Comparison of ENCODE assay signal across 28 mouse cellular contexts in the genomic region with DNA sequence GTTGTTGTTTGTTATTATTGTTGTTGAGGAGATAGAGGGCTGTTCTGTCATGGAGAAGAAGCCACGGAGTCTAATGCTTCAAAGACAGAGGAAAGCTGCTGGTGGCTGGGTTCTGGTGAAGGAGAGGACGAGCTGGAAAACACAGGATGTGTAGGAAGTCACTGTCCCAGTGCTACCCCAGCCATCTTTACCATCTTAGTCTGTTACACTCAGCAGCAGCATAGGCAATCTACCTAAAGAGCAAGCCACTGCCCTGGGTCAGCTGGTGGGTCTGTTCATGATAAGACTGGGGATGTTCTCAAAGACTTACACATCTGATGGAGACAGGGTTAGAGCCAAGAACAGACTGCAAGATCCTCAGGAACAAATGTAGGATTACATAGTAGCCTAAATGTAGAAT. TPM values are rescaled to one million over a fixed set of nuclear protein-coding genes. Genes with fewer than 3 reads are reported as not detected.
"Had no signal": no experiment of that assay in that cellular context is flagged by ENCODE, and none has a peak within 500 bp of the region (broad histone marks: within the 10 kb centered on the region; RNA-seq: fewer than 3 reads in every experiment).

No protein-coding gene starts in this region.

- H3K27ac ChIP-seq: kidney, embryonic 15.5 days; left cerebral cortex, adult 2 months; limb, embryonic 15.5 days; liver, embryonic 12.5 days; macrophage; midbrain, embryonic 13.5 days; neural tube, embryonic 12.5 days; neural tube, embryonic 15.5 days had no signal

- H3K4me3 ChIP-seq: kidney, embryonic 15.5 days; left cerebral cortex, adult 2 months; limb, embryonic 12.5 days; limb, embryonic 15.5 days; liver, embryonic 12.5 days; midbrain, embryonic 10.5 days; midbrain, embryonic 13.5 days; neural tube, embryonic 12.5 days; neural tube, embryonic 15.5 days had no signal

- H3K9me3 ChIP-seq: kidney, embryonic 15.5 days; limb, embryonic 12.5 days; limb, embryonic 15.5 days; liver, embryonic 12.5 days; midbrain, embryonic 10.5 days; midbrain, embryonic 13.5 days; neural tube, embryonic 12.5 days; neural tube, embryonic 15.5 days had no signal

- H3K36me3 ChIP-seq: kidney, embryonic 15.5 days; limb, embryonic 12.5 days; limb, embryonic 15.5 days; liver, embryonic 12.5 days; midbrain, embryonic 10.5 days; midbrain, embryonic 13.5 days; neural tube, embryonic 12.5 days; neural tube, embryonic 15.5 days had no signal

- H3K4me2 ChIP-seq: kidney, embryonic 15.5 days; limb, embryonic 12.5 days; limb, embryonic 15.5 days; liver, embryonic 12.5 days; midbrain, embryonic 13.5 days; neural tube, embryonic 12.5 days; neural tube, embryonic 15.5 days had no signal

- H3K27me3 ChIP-seq: kidney, embryonic 15.5 days; limb, embryonic 12.5 days; limb, embryonic 15.5 days; liver, embryonic 12.5 days; midbrain, embryonic 13.5 days; neural tube, embryonic 12.5 days; neural tube, embryonic 15.5 days had no signal

- DNase-seq: kidney, adult 11 months; kidney, adult 8-10 months; kidney, postnatal 10 days; kidney, postnatal 36 days; layer of hippocampus, postnatal 36 days; left cerebral cortex, postnatal 4 days; lung, adult 2 months; right cerebral cortex, adult 18-20 months; right cerebral cortex, postnatal 14 days; right cerebral cortex, postnatal 4 days; thymus, postnatal 25 days had no signal

RNA-seq across cellular contexts. Expression of a gene that starts 58.6 kb away (rescaled TPM):
- total RNA-seq: layer of hippocampus, postnatal 10 days; layer of hippocampus, postnatal 36 days; left cerebral cortex, adult 2 months; megakaryocyte, adult 5-6 weeks; midbrain, postnatal 0 days had no signal
- polyA plus RNA-seq: kidney, embryonic 15.5 days; limb, embryonic 12.5 days; limb, embryonic 15.5 days; liver, embryonic 12.5 days; liver, embryonic 16.5 days; lung, embryonic 16.5 days; macrophage; midbrain, embryonic 10.5 days; midbrain, embryonic 13.5 days; midbrain, postnatal 0 days; neural tube, embryonic 12.5 days; neural tube, embryonic 15.5 days; stomach, embryonic 16.5 days; thymus, postnatal 0 days had no signal
